Mouse (Mus musculus) neutrophil, adult 5-6 weeks (primary cell): Measurements from ENCODE around the gene Tbata. TPM values are rescaled to one million over a fixed set of nuclear protein-coding genes. Genes with fewer than 3 reads are reported as not detected.

ENCODE experiments used
- ATAC-seq: fragments of 151-379, 151-347 bp; 2 replicates; pipeline ENCODE4 v1.8.0; 2017; ENCODE audit warnings: mild to moderate bottlenecking, moderate TSS enrichment; ENCODE audit not compliant: insufficient number of reproducible peaks, poor library complexity, low FRiP score, severe bottlenecking; ENCODE audit errors: extremely low read depth
- total RNA-seq: library from RNA; stranded (forward); fragments of 200-1000 nt; gene quantifications from 2 replicates; pipeline ENCODE4 v1.2.3, GENCODE M21; 2017

Tbata gene
- total RNA-seq, 1 experiment from 2014 or later: not detected

DNA sequence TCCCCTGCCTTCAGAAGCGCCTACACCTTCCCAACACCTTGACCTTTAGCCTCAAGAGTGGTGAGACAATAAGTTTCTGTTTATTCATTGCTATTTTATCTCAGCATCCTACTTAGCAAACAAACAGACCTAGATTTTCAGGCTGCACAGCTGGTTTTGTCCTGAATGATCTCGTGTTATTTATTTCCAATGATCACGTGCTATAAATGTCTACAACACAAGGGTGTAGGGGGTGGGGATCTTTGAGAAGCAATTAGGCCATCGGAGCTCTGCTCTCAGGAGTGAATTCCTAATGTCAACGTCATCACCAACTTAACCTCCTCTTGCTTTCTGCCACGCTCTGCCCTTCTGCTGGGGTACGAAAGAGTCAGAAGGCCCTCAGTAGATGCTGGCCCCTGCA is 11.7 kb upstream of the Tbata start:
- no peak for ATAC-seq

DNA sequence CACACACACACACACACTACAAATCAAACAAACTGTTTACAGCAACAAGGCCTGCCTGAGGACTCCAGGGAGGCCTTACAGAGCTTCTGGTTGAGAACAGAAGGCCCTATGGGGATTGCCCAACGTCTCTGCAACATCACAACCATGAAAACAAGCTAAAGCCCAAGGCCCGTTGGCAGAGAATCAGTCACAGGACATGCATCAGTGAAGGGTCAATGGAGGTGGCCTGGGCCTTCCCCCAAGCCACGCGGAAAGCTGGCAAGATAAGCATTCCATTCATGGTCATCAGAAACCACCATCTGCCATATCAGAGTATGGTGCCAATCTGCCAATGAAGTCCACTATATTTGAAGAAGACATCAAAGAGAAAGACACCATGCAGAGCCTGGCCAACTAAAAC is 11.1 kb upstream of the Tbata start:
- ATAC-seq: no peak

DNA sequence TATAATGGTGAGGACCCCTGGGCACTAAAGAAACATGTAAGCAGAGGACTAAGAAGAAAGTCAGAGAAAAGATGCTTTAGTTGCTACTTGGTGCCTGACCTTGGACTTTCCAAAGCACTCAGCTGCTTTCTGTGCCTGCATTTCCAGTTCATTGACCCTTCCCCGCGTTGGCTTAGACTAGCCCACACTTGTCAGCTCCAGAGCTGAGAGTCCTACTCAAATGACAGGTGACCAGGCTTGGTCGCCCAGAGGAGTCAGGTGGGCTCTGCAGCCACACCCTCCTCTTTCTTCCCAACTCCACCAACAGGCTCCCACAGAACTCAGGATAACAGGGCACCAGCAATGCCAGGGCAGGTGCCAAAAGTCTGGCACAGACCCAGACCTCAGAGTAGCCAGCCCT is 9.4 kb upstream of the Tbata start:
- no peak for ATAC-seq

DNA sequence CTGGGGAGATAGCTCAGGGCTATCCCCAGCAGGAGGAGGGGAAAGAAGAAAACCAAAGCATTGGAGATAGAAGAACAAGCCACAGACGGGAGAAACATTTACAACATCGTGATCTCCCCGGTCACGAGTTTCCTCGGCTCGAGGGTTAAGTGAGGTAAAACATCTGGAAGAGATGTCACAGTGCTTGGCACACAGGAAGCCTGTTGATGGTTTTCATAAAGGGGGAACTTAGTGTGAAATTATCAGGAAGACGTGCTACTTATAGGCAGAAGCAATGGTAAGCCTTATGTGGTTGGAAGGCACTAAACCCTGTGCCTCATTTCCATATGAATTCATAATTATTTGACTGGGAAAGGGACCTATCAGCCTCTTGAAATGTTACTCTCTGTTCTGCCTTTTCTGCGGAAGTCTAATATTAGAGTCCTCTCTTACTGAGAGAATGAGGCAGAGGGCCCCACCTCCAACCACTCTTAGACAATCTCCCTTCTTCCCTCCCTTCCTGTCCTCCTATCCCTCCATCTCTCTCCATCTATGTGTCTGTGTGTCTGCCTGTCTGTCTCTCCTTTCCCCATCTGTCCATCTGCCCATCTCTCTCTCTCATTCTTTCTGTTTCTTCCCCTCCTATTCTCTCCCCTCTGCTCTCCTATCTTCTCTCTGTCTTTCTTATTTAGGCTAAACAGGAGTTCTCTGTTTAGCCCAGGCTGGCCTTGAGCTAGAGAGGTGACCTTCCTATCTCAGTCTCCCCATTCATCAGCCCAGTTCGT is 4.2 kb upstream of the Tbata start:
- ATAC-seq: no peak

DNA sequence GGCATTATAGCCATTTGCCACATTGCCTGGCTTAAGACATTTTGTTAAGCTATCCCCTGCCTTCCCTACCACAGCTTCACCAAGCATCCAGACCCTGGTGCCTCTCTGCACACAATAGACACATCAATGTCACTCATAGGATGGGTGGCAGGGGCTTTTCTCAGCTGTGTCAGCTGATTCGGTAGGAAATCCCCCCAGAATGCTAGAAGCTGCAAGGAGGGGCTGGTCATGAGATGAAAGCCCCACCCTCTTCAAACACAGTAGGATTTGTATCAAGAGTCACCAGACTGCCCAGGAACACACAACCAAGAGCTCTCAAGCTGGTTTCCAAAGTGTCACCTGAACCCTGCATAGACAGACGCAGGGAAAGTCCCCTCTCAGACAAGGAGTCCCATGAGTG is 3.4 kb upstream of the Tbata start:
- no peak for ATAC-seq

DNA sequence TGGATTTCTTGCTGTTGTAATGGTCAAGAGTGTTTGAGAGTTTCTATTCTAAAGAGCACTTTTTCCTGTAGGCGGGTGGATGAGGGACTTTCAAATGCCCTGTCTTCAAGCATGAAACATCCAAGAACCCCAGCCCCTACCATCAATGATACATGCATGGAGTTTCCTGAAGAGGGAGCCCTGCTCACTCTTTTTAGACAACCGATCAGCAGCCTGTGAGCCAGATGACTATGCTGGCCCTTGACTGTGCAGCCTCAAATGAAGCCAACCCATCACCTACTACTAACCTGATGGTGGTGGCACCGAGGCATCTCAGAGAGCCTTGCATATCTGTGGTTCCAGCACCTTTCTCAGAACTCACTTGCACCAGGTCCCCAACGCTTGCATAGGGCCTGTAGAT is 742 bp downstream of the Tbata start:
- no peak for ATAC-seq

DNA sequence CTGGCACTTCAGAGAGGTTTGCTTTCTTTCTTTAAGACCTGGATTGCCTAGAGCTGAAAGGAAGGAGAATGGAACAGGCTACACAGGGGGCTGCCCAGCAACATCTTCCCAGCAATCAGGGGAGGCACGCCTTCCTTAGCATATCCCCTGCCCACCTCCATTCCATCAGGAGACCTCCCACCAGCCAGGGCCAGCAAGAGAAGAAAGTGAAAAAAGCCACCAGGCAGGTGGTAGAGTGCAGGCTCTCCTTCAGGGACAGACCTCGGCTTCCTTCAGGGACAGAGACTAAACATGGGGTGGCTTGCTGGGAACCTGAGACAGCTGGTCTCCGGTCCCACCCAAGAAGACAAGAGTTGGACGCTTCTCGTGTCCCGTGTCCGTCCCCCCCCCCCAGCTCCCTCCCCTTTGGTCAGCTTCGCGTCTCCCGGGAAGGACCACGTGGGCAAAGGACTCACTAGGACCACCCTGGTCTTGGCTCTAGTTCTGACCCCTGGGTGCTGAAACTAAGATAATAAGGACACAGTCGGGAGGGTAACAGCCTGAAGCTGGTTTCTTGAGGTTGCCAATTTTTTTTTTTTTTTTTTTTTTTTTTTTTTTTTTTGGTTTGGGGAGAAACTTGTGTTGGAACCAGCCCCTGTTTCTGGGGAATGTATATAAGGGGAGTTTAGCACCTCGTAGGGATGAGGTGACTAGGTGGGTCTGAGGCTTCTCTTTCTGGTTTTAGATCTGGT is 3.1 kb downstream of the Tbata start:
- ATAC-seq: no peak

DNA sequence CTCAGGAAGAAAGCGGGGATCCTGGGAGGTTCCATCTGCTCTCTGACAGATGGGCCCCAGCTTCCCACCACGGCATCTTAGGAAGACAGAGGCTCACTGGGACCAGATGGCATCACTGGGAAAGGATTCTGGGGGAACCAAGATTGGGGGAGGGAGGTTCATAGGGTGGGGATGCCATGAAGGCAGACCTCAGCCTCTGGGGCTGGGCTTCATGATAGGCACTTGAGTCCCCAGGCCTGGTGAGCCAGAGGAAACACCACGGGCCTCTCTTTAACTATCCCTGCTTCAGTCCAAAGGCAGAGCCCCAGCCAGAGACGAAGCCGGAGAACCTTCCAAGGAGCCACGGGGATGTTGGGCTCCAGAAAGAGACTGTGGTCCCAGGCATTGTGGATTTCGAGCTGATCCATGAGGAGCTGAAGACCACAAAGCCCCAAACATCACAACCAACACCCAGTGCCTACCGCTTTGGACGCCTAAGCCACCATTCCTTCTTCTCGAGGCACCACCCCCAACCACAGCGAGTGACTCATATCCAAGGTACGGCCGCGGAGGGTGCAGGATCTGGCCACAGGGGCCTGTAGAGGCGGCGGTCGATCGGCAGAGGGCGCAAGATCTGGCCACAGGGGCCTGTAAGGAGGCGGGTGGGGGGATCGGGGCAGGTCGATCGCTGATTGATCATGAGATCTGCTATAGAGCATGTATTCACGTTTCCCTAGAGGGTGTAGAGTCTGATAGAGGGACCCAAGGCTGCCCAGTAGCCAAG is 3.9 kb downstream of the Tbata start:
- ATAC-seq: no peak

DNA sequence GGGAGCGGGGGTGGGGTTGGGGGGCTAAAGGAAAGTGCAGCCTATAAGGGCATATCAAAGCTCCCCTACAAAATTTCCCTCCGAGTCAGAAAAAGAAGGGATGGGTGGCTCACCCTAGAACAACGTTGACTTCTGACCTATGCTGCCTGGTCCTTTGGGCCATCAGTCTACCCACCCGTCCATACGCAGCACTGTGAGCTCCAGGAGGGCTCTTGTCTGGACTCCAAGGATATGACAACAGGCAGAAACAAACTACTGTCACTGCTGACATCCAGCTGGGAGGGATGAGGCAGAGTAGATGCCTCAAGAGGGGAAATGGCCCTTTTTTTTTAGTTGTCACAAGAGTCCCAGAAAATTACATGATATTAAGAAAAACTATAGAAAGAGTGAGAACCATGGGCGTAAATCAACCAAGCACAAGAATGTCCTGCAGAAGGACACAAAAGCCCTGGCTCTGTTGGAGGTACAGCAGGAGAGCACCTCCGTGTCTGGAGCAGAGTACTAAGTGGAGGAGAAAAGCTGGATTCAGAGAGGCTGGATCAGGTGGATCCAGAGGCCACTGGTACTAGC is 4.6 kb downstream of the Tbata start:
- ATAC-seq: no peak

DNA sequence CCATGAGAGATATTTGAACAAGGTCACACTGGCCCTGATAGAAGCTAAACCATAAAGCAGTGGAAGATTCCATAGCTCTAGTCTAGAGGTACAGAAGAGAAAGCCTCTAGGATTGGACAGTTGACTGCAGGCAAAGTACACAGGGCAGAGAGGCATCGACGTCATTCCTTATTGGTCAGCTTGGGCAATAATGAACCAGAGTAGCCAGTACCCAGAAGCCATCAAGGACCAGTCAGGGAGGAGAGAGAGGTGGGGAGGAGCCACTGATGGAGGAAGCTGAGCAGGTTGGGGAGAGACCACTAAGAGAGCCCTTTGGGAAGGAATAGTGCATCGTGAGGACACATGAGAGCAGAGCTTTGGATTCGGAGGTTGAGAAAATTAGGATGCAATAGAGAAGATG is 6.0 kb downstream of the Tbata start:
- ATAC-seq: no peak

DNA sequence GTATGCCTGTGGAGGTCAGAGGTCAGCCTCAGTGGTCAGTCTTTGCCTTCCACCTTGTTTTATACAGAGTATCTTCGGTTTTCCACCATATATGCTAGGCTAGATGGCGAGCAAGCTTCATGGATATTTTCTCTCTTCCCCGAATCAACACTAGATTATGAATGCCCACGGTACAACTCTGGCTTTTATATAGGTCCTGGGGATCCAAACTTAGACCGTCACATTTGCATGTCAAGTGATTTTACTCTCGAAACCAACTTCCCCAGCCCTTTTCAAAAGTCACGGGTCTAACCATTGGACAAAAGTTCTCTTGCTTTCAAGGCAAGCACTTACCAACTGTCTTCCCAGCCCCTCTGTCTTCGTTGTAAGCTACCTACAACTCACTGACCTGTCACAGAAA is 6.9 kb downstream of the Tbata start:
- no peak for ATAC-seq

DNA sequence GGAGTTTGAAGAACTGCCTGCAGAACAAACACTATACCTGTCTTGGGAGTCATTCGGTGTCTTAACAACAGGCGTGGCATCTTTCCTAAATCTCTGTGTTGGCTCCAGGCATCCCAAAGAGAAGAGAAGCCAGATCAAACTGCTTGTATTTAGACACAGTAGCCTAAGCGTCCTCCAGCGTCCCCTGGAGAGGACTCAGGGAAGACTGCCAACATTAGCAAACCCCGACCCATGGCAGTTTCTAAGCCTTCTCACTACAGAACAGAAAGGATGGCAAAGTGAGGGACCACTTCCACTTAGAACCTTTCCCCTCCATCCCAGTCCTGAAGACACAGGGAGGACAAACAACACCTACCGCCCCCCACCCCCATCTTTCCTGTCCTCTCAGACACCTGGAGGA is 8.2 kb downstream of the Tbata start:
- no peak for ATAC-seq

DNA sequence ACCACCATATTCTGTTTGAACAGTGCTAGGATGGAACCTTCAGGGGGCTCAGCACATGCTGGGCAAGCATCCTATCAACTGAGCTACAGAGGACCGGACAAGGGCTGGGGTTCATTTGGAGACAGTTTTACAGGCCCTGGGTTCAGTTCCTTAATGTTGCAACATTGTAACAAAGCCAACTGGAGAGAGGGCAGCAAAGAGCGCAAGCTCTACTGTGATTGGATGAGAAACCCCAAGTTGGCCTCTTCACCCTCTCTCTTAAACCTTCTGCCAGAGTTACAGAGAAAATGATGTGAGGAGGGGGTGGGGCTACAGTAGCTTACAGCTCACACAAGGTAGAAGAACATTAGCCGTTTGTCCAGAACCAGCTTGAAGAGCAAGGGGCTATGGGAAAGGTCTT is 15.2 kb downstream of the Tbata start:
- ATAC-seq: no peak

DNA sequence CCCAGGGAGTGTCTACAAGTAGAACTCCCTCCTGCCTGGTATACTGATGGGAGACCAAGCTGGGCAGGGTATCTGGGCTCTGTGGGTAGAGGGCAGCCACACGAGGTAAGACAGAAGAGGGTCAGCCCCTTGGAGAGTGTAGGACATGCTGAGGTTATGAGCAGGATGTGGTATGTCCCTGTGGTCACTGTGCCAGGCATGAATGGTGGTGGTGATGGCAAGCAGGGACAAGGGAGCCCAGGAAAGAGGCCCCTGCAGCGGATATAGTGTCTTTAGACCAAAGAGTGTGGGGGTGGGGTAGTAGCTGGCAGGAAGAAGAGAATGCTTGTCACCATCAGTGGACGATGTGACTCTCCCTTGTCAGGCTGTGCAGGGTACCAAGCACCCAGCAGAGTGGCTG is 16.3 kb downstream of the Tbata start:
- ATAC-seq: no peak

DNA sequence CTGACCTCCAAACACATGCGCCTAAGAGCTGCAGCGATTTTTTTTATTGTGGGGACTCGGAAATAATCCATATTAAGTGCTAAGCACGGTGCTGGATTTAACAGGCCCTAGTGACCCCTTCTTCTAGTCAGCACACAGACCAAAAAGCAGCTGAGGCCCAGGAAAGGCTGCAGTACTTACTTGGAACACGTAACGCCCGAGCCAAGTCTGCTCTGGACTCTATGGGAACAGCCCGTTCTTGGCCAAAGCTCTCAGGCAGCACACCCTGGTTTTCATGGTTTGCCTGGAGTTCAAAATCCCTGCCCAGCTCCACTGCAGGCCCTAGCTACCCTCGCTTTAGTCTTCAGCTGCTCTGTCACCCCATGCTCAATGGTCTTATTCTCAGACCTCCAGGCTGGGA is 22.9 kb downstream of the Tbata start:
- no peak for ATAC-seq

DNA sequence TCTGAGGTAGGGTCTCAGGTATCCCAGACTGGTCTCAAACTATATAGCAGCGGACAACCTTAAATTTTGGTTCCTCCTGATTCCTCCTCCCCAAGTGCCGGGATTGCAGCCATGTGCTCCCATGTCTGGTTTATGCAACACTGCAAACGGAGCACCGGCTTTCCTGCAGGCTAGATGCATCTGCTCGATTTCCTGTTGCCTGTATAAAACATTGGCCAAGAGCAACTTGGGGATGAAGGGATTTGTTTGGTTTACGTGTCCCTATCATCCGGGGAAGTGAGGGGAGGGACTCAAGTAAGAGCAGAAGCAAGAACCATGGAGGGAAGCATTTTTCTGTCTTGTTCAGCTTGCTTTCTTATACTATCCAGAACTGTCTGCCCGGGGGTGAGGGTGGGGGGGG is 23.5 kb downstream of the Tbata start:
- ATAC-seq: no peak

DNA sequence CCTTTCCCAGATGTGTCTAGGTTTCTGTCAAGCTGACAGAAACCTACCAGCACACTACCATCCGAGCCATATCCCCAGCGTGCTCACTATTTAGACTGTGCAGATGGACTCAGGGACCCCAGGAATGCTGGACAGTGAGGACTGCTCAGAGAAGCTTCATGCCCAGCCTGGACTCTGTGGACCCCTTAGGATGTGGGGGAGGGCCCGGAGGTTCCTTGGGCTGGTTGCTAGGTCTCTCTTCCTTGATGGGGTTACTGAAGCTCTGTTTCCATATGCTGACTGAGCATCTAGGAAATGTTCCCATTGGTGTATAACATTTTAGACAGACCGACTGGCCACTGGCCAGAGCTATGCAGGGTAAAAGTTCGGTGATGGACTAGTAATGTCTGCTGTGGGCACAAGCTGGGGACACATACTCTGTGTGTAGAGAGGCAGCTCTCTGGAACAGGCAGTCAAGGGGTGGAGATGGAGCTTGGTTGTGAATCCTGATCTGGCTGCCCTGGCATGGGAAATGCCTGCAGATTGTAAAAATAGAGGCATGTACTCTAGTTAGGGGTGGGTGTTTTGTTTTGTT is 24.1 kb downstream of the Tbata start:
- no peak for ATAC-seq

DNA sequence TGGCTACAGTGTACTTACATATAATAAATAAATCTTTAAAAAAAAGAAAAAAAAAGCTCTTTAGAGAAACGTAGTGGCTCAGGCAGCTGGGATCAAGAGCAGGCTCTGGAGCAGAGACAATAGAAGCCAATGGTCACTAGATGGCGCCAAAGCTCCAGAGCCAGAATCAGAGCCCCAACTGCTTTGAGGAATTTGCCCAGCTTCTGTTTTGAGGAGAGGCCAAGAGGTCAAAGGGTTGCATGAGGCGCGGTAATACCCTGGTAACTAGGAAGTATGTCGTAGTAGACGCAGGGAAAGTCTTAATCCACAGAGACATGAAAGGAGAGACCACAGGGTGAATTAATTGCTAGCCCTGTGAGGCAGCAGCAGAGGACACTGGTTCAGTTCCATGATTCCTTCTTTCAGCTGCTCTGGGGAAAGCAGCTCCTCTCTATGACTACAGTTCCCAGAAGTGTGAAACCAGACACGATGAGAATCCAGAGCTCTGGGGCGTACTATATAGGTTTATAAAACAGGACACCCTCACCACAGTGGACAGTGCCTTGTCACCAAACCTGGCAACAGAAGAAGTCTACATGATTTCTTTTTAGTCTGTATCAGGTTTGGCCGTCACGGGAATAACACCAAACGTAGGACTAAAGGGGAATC is 27.9 kb downstream of the Tbata start:
- ATAC-seq: peak; percentile 43

DNA sequence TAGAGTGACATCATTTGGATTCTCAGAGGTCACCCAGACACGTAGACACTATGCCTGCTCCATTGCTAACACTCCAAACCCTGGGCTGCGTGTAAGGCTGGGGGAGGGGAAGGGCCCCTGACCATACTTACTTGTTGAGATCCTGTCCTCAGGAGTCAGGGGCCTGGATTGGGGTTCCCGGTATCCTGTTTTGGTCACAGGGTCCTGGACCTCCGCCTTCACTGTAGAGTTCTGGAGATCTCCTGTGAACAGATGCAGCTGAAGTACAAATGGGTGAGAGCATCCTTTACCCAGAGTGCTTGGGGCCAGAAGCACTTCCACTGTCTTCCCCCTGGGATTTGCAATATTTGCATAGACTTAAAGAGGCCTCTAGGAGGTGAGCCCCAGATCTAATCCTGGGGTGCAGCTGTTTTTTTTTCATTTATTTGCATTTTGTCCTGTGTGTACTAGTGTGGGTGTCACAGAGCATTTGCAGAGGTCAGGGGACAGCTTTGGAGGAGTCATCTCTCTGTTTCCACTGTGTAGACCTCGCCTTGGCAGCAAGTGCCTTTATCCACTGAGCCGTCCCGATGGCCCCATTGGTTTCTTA is 28.6 kb downstream of the Tbata start:
- ATAC-seq: no peak
